Mouse (Mus musculus) bone marrow, adult 2 months (tissue): ENCODE measurements around the gene Il17ra. TPM values are rescaled to one million over a fixed set of nuclear protein-coding genes. Genes with fewer than 3 reads are reported as not detected.
A peak's percentile ranks its signal among the peaks of the same experiment; 100 is the strongest.

Source experiments
- H3K27ac ChIP-seq: fragments of 200-500 bp; 2 replicates; pipeline ENCODE4 v1.5.1; 2012; ENCODE audit warnings: low read depth, mild to moderate bottlenecking, control low read depth, inconsistent platforms, low read length; ENCODE audit not compliant: control insufficient read depth, poor library complexity, insufficient read depth
- H3K4me1 ChIP-seq: fragments of 200-500 bp; 2 replicates; pipeline ENCODE4 v1.6.1; 2011; ENCODE audit warnings: low read length; ENCODE audit not compliant: control insufficient read depth, insufficient read depth
- H3K4me3 ChIP-seq: fragments of 200-500 bp; replicated peaks from 2 replicates; pipeline ENCODE3; 2011; ENCODE audit warnings: mild to moderate bottlenecking, low read depth, low read length, control low read depth; ENCODE audit not compliant: control insufficient read depth
- CTCF ChIP-seq: fragments of 200-500 bp; IDR thresholded peaks from 2 replicates; pipeline ENCODE4 v1.5.1; 2011; ENCODE audit warnings: low read length, control low read depth; ENCODE audit not compliant: control insufficient read depth, insufficient read depth
- POLR2A ChIP-seq: fragments of 200-500 bp; IDR thresholded peaks from 2 replicates; pipeline ENCODE4 v1.6.1; 2011; ENCODE audit warnings: low read depth, mild to moderate bottlenecking, control low read depth, low read length, borderline replicate concordance; ENCODE audit not compliant: control insufficient read depth
- WGBS: fragments of 180-500 bp; shearing (Covaris S2); methylation state at CpG from one replicate; pipeline ENCODE4 v1.1.7; 2018; 5-methylcytosine and 5-hydroxymethylcytosine counted together
- polyA plus RNA-seq: library from polyadenylated mRNA; stranded (reverse); fragments of >200 nt; gene quantifications from 2 replicates; pipeline ENCODE4 v1.2.4, GENCODE M21; 2011; ENCODE audit warnings: low replicate concordance; ENCODE audit not compliant: missing spikeins, insufficient read depth, insufficient read length

Gene Il17ra
- polyA plus RNA-seq, 1 experiment = 57.8 TPM

- peak within 1 kb of the TSS; percentile 10; the same call in 1 of the 2 replicates for H3K27ac ChIP-seq
- TF ChIP-seq POLR2A = peak; percentile 72; the same call in 1 of the 2 replicates
- TF ChIP-seq CTCF = no peak
- peak within 1 kb of the TSS; percentile 87 for H3K4me3 ChIP-seq
- peaks cover 1% of the 10 kb centered on the region for H3K4me1 ChIP-seq
- WGBS = under 1% methylated on average over 75 of the region's 75 CpGs
These were observed 68.2 kb downstream of the Il17ra start, which contains the start of gene Hdhd5 for GRCm38 (mm10) chr6:120531020-120531965. Hdhd5 (minus strand) TSS chr6:120531319.

GRCm38 (mm10) chr6:120532594-120532993 is 69.5 kb downstream of the Il17ra start:
- 74% methylated on average over 1 of the region's 1 CpGs for WGBS
- Histone ChIP-seq H3K4me3 (no peak overlapping the region), H3K27ac (no peak overlapping the region), H3K4me1 (peaks cover 1% of the 10 kb centered on the region)
- TF ChIP-seq POLR2A = no peak
- no peak for TF ChIP-seq CTCF

GRCm38 (mm10) chr6:120536337-120536736 is 73.3 kb downstream of the Il17ra start:
- Histone ChIP-seq H3K4me1 (no peaks in the 10 kb centered on the region), H3K4me3 (no peak overlapping the region), H3K27ac (no peak overlapping the region)
- 67% methylated on average over 2 of the region's 2 CpGs for WGBS
- no peak for TF ChIP-seq CTCF
- no peak for TF ChIP-seq POLR2A

Other genes starting within 250 kb of the Il17ra start
- gene D330020A13Rik, start 168.9 kb upstream of the Il17ra start, polyA plus RNA-seq = not detected in 2 replicates
- 1.0 TPM in 1 of 2 replicates, not detected in the other for gene B4galnt3, start 168.7 kb upstream of the Il17ra start, polyA plus RNA-seq
- 51.3 and 59.8 TPM in 2 replicates for gene Kdm5a, start 99.1 kb upstream of the Il17ra start, polyA plus RNA-seq
- gene Ccdc77, start 98.9 kb upstream of the Il17ra start, polyA plus RNA-seq = 9.7 and 15.7 TPM in 2 replicates
- gene Tmem121b, start 30.6 kb downstream of the Il17ra start, polyA plus RNA-seq = not detected in 2 replicates
- 17.1 and 25.3 TPM in 2 replicates for gene Hdhd5, start 68.1 kb downstream of the Il17ra start, polyA plus RNA-seq
- gene Cecr2, start 203.1 kb downstream of the Il17ra start, polyA plus RNA-seq = 28.7 and 49.8 TPM in 2 replicates